Mouse (Mus musculus) liver, postnatal 0 days (tissue): ENCODE results near the gene Pdzph1.
A peak's percentile ranks its signal among the peaks of the same experiment; 100 is the strongest.

Experiments
- CTCF ChIP-seq: sonication (generic); IDR thresholded peaks from 2 replicates; pipeline ENCODE4 v1.5.1; 2016; ENCODE audit warnings: antibody characterized with exemption, low read depth
- EP300 ChIP-seq: IDR thresholded peaks from 2 replicates; pipeline ENCODE4 v1.6.1; 2016; ENCODE audit warnings: antibody characterized with exemption, low read depth, mild to moderate bottlenecking

DNA sequence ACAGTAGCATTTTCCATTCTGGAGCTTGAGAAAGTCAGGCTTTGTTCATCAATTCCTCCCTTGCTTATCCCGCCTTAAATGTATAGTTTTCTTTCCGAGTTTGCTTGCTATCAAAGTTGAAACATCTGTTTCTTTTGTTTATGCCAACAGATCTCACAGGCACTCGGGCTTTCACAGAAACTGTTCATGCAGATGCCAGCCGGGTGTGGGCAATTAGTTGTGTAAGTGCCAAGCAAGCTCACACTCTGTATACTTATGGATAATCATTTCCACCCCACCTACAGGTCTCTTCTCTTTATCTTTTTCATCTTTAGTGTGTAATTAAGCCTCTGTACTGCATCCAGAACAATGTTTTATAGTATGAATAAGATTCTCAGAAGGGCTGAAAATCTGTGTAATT is 53.6 kb downstream of the Pdzph1 start:
- TF ChIP-seq CTCF (no peak), EP300 (peak; percentile 62; the same call in 1 of the 2 replicates)
